Mouse (Mus musculus): ENCODE data around the gene Sf3a3. TPM values are rescaled to one million over a fixed set of nuclear protein-coding genes. Genes with fewer than 3 reads are reported as not detected.

Gene Sf3a3
- polyA plus RNA-seq (2014; fragmentation: Nextera tagmentation; extraction: Ambion mirVana) = 109 and 113 TPM in 2 replicates

DNA sequence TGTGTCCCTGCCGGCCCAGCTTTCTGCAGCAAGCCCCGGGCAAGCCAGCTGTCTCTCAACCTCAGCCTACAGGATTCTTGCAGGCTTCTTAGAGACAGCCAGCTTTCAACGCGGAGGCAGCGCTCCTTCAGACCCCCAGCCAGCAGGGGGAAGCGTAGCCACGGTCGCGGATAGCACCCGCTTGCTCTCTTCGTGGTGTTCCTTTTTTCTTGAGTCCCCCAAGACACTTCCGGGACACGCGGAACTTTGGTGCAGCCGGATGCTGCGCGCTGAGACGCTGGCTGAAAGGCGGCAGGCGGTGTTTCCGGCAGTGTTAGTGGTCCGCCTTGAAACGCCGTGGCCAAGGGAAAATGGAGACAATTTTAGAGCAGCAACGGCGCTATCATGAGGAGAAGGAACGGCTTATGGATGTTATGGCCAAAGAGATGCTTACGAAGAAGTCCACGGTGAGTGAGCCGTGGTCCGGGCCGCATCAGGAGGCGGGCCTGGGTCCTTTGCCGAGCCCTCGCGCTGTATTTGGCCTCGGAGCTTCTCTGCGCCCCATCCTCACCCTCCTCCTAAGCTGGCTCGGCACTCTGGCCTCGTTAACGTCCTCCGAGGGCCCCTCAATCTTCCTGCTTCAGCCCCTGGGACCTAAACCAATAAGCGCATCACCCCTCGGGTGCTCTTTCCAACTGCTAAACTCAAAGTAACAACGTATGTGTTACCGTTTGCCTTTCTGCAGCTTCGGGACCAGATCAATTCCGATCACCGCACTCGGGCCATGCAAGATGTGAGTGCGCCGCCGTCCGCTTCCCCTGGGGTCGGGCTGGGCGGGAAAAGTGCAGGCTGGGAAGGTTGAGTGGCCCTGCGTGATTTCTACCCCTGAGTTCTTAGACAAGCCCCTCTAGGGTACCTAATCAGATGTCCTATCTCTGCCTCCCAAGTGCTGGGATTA is at the start of gene Sf3a3:
TSS of gene Sf3a3 (plus strand) at position 232 of the 937 bp plus-strand sequence.
- no peaks in the 10 kb centered on the region for H3K27me3 ChIP-seq (ENCODE audit: control insufficient read depth, insufficient read depth, low read length)
- H3K36me3 ChIP-seq (ENCODE audit: control insufficient read depth, insufficient read depth, low read length) = peaks cover 14% of the 10 kb centered on the region
- H3K4me3 ChIP-seq (ENCODE audit: low read depth, low read length) = peak within 1 kb of the TSS; percentile 95
- H3K9me3 ChIP-seq (replicated peaks; ENCODE audit: control insufficient read depth, low read length) = no peaks in the 10 kb centered on the region
- peak; percentile 80 for ATAC-seq (replicated peaks; ENCODE audit: insufficient number of reproducible peaks, low FRiP score, low TSS enrichment)
- peak within 1 kb of the TSS; percentile 90 for H3K9ac ChIP-seq (ENCODE audit: low read depth, low read length)
- peak within 1 kb of the TSS; percentile 73; the same call in 1 of the 2 replicates for H3K27ac ChIP-seq (ENCODE audit: low read depth, low read length)
- peaks cover 16% of the 10 kb centered on the region for H3K4me1 ChIP-seq (ENCODE audit: control insufficient read depth, insufficient read depth, low read length)
- H3K4me2 ChIP-seq = peak within 1 kb of the TSS; percentile 94
- under 1% methylated on average over 57 of the region's 57 CpGs for WGBS (ENCODE audit: insufficient replicate concordance)

DNA sequence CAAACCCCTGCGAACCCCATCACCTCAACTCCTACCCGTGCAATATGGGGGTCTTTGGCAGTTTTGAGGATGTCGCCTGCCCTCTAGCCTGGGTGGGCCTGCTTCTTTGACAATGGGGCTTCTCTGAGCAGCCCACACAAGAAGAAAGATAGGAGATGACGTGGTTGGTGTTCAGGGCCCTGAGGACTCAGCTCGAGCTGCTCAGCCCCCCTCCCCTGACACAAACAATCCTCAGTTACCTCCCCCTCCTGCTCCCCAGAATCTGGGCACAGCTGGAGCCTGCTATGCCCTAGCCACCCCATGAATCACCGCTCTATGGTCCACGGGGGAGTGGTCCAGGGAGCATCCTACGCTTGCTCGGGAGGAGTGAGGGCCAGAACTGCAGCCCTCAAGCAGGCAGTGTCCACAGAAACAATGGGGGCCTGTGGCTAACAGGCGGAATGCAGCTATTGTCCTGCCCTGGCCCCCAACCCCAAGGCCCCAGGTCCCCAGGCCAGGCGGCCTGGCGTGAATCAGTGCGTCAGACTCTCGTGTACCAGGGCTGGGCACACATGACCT is 47.0 kb upstream of the Sf3a3 start:
- Histone ChIP-seq H3K4me3 (ENCODE audit: low read depth, low read length) (no peak overlapping the region), H3K9ac (ENCODE audit: low read depth, low read length) (no peak overlapping the region), H3K4me2 (no peak overlapping the region), H3K4me1 (ENCODE audit: control insufficient read depth, insufficient read depth, low read length) (peaks cover 5% of the 10 kb centered on the region; the same call in 1 of the 2 replicates), H3K9me3 (replicated peaks; ENCODE audit: control insufficient read depth, low read length) (no peaks in the 10 kb centered on the region), H3K27me3 (ENCODE audit: control insufficient read depth, insufficient read depth, low read length) (peaks cover 57% of the 10 kb centered on the region), H3K36me3 (ENCODE audit: control insufficient read depth, insufficient read depth, low read length) (no peaks in the 10 kb centered on the region), H3K27ac (ENCODE audit: low read depth, low read length) (no peak overlapping the region)
- 41% methylated on average over 14 of the region's 14 CpGs for WGBS (ENCODE audit: insufficient replicate concordance)
- no peak for ATAC-seq (replicated peaks; ENCODE audit: insufficient number of reproducible peaks, low FRiP score, low TSS enrichment)

DNA sequence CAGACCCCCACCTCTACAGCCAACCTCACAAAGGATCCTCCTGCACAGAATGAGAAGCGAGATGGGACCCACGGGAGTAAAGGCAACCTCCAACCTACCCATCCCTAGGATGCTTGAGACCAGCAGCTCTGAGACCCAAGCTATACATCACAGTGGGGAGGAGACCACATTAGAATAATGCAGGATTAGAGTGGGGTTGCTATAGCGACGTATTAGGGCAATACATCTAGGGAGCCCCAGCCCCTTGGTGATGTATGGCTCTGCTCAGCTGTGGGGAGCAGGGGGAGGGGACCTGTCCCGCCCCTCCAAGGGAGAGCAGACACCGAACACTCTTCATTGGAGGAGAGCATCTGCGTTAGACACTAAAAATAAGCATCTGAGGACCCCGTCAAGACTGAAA is 46.5 kb upstream of the Sf3a3 start:
- Histone ChIP-seq H3K36me3 (ENCODE audit: control insufficient read depth, insufficient read depth, low read length) (no peaks in the 10 kb centered on the region), H3K27me3 (ENCODE audit: control insufficient read depth, insufficient read depth, low read length) (peaks cover 56% of the 10 kb centered on the region), H3K9ac (ENCODE audit: low read depth, low read length) (no peak overlapping the region), H3K9me3 (replicated peaks; ENCODE audit: control insufficient read depth, low read length) (no peaks in the 10 kb centered on the region), H3K4me3 (ENCODE audit: low read depth, low read length) (no peak overlapping the region), H3K27ac (ENCODE audit: low read depth, low read length) (no peak overlapping the region), H3K4me1 (ENCODE audit: control insufficient read depth, insufficient read depth, low read length) (peaks cover 5% of the 10 kb centered on the region; the same call in 1 of the 2 replicates), H3K4me2 (no peak overlapping the region)
- WGBS (ENCODE audit: insufficient replicate concordance) = 21% methylated on average over 8 of the region's 8 CpGs
- no peak for ATAC-seq (replicated peaks; ENCODE audit: insufficient number of reproducible peaks, low FRiP score, low TSS enrichment)

DNA sequence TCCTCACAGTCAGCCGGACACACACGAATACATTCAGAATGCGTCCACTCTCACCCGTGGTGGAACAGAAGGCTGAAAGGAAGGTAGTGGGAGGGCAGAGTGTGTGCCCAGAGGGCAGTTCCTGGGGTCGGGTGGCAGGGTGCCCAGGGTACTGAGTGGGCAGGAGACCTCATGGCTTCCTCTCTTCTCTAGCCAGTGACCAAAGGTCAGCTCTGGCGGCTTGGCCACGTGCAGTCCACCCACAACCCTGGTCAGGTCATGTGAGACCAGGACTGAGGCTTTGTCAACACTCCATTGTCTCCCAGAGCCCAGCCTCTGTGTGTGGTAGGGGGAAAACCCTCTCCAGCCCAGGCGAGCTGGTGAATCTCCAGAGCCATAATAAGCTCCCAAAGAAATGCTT is 44.3 kb upstream of the Sf3a3 start:
- WGBS (ENCODE audit: insufficient replicate concordance) = 71% methylated on average over 8 of the region's 8 CpGs
- Histone ChIP-seq H3K27me3 (ENCODE audit: control insufficient read depth, insufficient read depth, low read length) (peaks cover 40% of the 10 kb centered on the region), H3K4me1 (ENCODE audit: control insufficient read depth, insufficient read depth, low read length) (peaks cover 5% of the 10 kb centered on the region; the same call in 1 of the 2 replicates), H3K36me3 (ENCODE audit: control insufficient read depth, insufficient read depth, low read length) (no peaks in the 10 kb centered on the region), H3K9ac (ENCODE audit: low read depth, low read length) (no peak overlapping the region), H3K9me3 (replicated peaks; ENCODE audit: control insufficient read depth, low read length) (no peaks in the 10 kb centered on the region), H3K27ac (ENCODE audit: low read depth, low read length) (no peak overlapping the region), H3K4me3 (ENCODE audit: low read depth, low read length) (no peak overlapping the region), H3K4me2 (no peak overlapping the region)
- ATAC-seq (replicated peaks; ENCODE audit: insufficient number of reproducible peaks, low FRiP score, low TSS enrichment) = no peak

DNA sequence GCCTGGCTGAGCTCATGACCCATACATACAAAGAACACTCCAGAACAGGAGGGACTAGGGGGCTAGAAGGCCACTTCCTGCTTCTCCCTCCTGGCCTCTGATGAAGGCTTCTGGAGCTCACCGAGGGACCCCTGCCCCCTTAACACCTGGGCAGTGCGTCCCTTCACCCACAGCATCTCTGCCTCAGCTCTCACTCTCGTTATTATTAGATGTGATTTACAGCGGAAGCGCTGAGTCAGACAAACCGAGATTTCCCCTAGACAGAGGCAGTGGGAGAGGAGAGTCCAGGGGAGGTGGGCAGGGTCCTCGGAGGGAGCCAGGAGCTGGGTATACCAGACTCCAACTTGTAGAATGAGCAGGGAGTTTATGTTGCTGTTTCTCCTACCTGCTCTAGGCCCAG is 43.0 kb upstream of the Sf3a3 start:
- Histone ChIP-seq H3K9me3 (replicated peaks; ENCODE audit: control insufficient read depth, low read length) (no peaks in the 10 kb centered on the region), H3K9ac (ENCODE audit: low read depth, low read length) (no peak overlapping the region), H3K4me3 (ENCODE audit: low read depth, low read length) (no peak overlapping the region), H3K4me1 (ENCODE audit: control insufficient read depth, insufficient read depth, low read length) (peaks cover 5% of the 10 kb centered on the region; the same call in 1 of the 2 replicates), H3K36me3 (ENCODE audit: control insufficient read depth, insufficient read depth, low read length) (no peaks in the 10 kb centered on the region), H3K27ac (ENCODE audit: low read depth, low read length) (no peak overlapping the region), H3K4me2 (peak overlapping the region; percentile 71), H3K27me3 (ENCODE audit: control insufficient read depth, insufficient read depth, low read length) (peaks cover 32% of the 10 kb centered on the region)
- ATAC-seq (replicated peaks; ENCODE audit: insufficient number of reproducible peaks, low FRiP score, low TSS enrichment) = no peak
- 12% methylated on average over 7 of the region's 7 CpGs for WGBS (ENCODE audit: insufficient replicate concordance)

DNA sequence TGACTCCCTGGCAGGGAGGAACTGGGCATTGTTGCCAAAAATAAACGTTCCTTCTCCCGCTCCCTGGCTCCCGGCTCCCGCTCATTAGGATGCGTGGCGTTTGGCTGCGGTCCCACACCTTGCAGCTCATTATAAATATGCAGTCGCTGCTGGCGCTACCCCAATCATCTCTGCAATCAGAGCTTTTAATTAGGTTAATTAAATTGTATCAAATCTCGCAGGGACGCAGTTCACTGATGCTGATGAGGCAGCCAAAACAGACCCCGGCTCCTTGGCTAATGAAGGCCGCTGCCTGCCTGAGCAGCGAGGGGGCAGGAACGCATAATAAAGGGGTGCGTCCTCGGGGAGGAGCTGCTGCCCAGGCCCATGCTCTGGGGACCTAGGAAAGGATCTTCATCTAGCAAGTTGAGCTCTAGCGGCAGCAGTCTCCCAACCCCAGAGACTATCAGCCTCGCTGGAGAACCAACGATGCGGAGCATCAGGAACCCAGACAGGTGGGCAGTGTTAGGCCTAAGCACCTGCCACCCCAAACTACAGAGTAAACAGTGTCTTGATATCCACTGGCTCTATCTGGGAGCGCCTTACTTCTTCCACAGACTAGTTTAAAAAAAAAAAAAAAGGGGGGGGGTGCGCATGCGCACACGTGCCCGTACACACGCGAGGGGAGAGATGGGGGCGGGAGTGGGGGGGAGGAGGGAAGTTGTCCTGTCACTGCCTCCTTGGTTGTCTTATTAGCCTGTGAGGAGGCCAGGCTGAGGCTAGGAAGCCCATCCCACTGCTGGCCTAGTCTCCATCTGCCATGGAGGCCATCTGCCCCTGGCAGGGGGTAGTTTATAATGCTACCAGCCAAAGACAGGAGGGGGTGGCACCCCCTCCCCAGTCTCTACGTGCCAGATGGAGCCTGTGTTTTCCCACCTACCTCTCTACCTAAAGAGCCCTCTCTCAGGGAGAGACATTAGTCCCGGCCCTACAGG is 41.9 kb upstream of the Sf3a3 start:
- WGBS (ENCODE audit: insufficient replicate concordance) = under 1% methylated on average over 28 of the region's 31 CpGs
- peak overlapping the region; percentile 58; the same call in 1 of the 2 replicates for H3K9ac ChIP-seq (ENCODE audit: low read depth, low read length)
- ATAC-seq (replicated peaks; ENCODE audit: insufficient number of reproducible peaks, low FRiP score, low TSS enrichment) = no peak
- peak overlapping the region; percentile 34 for H3K4me3 ChIP-seq (ENCODE audit: low read depth, low read length)
- H3K36me3 ChIP-seq (ENCODE audit: control insufficient read depth, insufficient read depth, low read length) = peaks cover 4% of the 10 kb centered on the region; the same call in 1 of the 2 replicates
- peaks cover 21% of the 10 kb centered on the region for H3K27me3 ChIP-seq (ENCODE audit: control insufficient read depth, insufficient read depth, low read length)
- no peaks in the 10 kb centered on the region for H3K9me3 ChIP-seq (replicated peaks; ENCODE audit: control insufficient read depth, low read length)
- peaks cover 5% of the 10 kb centered on the region; the same call in 1 of the 2 replicates for H3K4me1 ChIP-seq (ENCODE audit: control insufficient read depth, insufficient read depth, low read length)
- H3K4me2 ChIP-seq = peak overlapping the region; percentile 71
- no peak overlapping the region for H3K27ac ChIP-seq (ENCODE audit: low read depth, low read length)

DNA sequence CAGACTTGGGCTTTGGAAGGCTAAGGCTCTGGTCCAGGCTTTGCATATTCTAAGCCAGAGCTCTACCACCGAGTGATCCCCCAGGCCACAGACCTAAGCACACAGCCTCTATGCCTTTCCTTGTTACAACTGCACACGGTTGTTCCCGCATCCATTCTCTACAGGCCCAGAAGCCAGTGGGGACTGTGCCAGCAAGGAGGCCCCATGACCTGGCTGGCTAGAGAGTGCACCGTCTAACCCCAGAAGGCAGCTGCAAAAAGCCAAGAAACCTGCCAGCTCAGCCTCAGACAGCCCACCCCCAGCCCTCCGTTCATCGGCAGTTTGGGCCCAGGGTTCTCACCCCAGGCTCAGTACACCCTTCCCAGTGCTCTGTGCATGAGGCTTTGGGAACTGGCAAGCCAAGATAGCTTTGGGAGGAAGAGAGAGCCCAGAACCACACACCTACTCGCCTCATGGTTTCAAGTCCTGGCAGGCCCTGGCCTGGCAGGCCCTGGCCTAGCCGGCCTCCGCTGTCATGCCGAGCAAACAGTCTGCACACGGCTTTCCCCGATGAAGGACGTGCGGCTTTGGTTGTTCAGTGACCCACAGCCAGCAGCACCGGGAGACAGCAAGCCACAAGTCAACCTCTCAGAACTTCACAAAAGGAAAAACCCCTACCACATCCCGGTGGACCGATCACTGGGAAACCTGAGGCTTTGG is 40.1 kb upstream of the Sf3a3 start:
- Histone ChIP-seq H3K4me2 (no peak overlapping the region), H3K27ac (ENCODE audit: low read depth, low read length) (no peak overlapping the region), H3K4me1 (ENCODE audit: control insufficient read depth, insufficient read depth, low read length) (peaks cover 5% of the 10 kb centered on the region; the same call in 1 of the 2 replicates), H3K27me3 (ENCODE audit: control insufficient read depth, insufficient read depth, low read length) (peaks cover 13% of the 10 kb centered on the region), H3K4me3 (ENCODE audit: low read depth, low read length) (no peak overlapping the region), H3K9ac (ENCODE audit: low read depth, low read length) (no peak overlapping the region), H3K36me3 (ENCODE audit: control insufficient read depth, insufficient read depth, low read length) (peaks cover 6% of the 10 kb centered on the region; the same call in 1 of the 2 replicates), H3K9me3 (replicated peaks; ENCODE audit: control insufficient read depth, low read length) (no peaks in the 10 kb centered on the region)
- no peak for ATAC-seq (replicated peaks; ENCODE audit: insufficient number of reproducible peaks, low FRiP score, low TSS enrichment)
- 70% methylated on average over 17 of the region's 17 CpGs for WGBS (ENCODE audit: insufficient replicate concordance)
